7 mouse cellular contexts compared by ENCODE assay signal in genomic region chr10:80265149-80265486, GRCm38 (mm10). TPM values are rescaled to one million over a fixed set of nuclear protein-coding genes. Genes with fewer than 3 reads are reported as not detected.
DNase-seq lines count a peak whose midpoint lies in the region; ATAC-seq lines count a peak whose summit lies in the region.

No protein-coding gene starts in this region.

- H3K4me3 ChIP-seq in lung, embryonic 16.5 days (ENCODE audit: low read length): peak overlapping the region; percentile 80
- H3K4me3 ChIP-seq in forebrain, embryonic 11.5 days (ENCODE audit: low read depth, low read length): peak overlapping the region; percentile 92
- peak overlapping the region; percentile 94 for H3K4me3 ChIP-seq in limb, embryonic 13.5 days
- H3K4me3 ChIP-seq in stomach, embryonic 14.5 days (ENCODE audit: low read depth, low read length): peak overlapping the region; percentile 80

- peaks cover 4% of the 10 kb centered on the region; the same call in 1 of the 2 replicates for H3K36me3 ChIP-seq in lung, embryonic 16.5 days (ENCODE audit: control insufficient read depth, insufficient read depth, low read length)
- no peaks in the 10 kb centered on the region for H3K36me3 ChIP-seq in forebrain, embryonic 11.5 days (ENCODE audit: control insufficient read depth, insufficient read depth, low read length)
- peaks cover 22% of the 10 kb centered on the region for H3K36me3 ChIP-seq in limb, embryonic 13.5 days
- H3K36me3 ChIP-seq in stomach, embryonic 14.5 days (ENCODE audit: control insufficient read depth, insufficient read depth, low read length): peaks cover 11% of the 10 kb centered on the region; the same call in 1 of the 2 replicates

- 1% methylated on average over 18 of the region's 18 CpGs for WGBS in lung, embryonic 16.5 days
- WGBS in forebrain, embryonic 11.5 days: 1% methylated on average over 18 of the region's 18 CpGs
- WGBS in limb, embryonic 13.5 days: under 1% methylated on average over 18 of the region's 18 CpGs
- 2% methylated on average over 18 of the region's 18 CpGs for WGBS in stomach, embryonic 14.5 days

- peak overlapping the region; percentile 82 for H3K27ac ChIP-seq in lung, embryonic 16.5 days (ENCODE audit: low read length)
- H3K27ac ChIP-seq in forebrain, embryonic 11.5 days (ENCODE audit: low read depth, low read length): peak overlapping the region; percentile 51; the same call in 1 of the 2 replicates
- H3K27ac ChIP-seq in limb, embryonic 13.5 days: peak overlapping the region; percentile 67; the same call in 1 of the 2 replicates
- peak overlapping the region; percentile 63 for H3K27ac ChIP-seq in stomach, embryonic 14.5 days (ENCODE audit: low read length)

- H3K4me1 ChIP-seq in lung, embryonic 16.5 days (replicated peaks; ENCODE audit: control insufficient read depth, insufficient read depth, low read length): peaks cover 36% of the 10 kb centered on the region
- peaks cover 35% of the 10 kb centered on the region for H3K4me1 ChIP-seq in forebrain, embryonic 11.5 days (replicated peaks; ENCODE audit: control insufficient read depth, insufficient read depth, low read length)
- H3K4me1 ChIP-seq in limb, embryonic 13.5 days: peaks cover 60% of the 10 kb centered on the region
- H3K4me1 ChIP-seq in stomach, embryonic 14.5 days (ENCODE audit: control insufficient read depth, insufficient read depth, low read length): peaks cover 28% of the 10 kb centered on the region

- no peak for ATAC-seq in lung, embryonic 16.5 days (ENCODE audit: low read depth)
- no peak for ATAC-seq in forebrain, embryonic 11.5 days (replicated peaks; ENCODE audit: low FRiP score)
- no peak for ATAC-seq in limb, embryonic 13.5 days (ENCODE audit: low FRiP score, low read depth)
- ATAC-seq in stomach, embryonic 14.5 days (ENCODE audit: insufficient number of reproducible peaks, insufficient read depth, low FRiP score, low read depth): no peak
- no peak for ATAC-seq in megakaryocyte progenitor cell, adult 5-6 weeks (replicated peaks; ENCODE audit: poor library complexity)

- peak overlapping the region; percentile 100 for H3K9ac ChIP-seq in lung, embryonic 16.5 days (ENCODE audit: low read length)
- peak overlapping the region; percentile 95 for H3K9ac ChIP-seq in forebrain, embryonic 11.5 days (ENCODE audit: low read length)
- peak overlapping the region; percentile 98 for H3K9ac ChIP-seq in limb, embryonic 13.5 days
- peak overlapping the region; percentile 91 for H3K9ac ChIP-seq in stomach, embryonic 14.5 days (replicated peaks; ENCODE audit: low read depth, low read length)

- DNase-seq in lung, postnatal 4 days: no peak
- DNase-seq in forebrain, embryonic 11.5 days (ENCODE audit: low spot score): no peak
- DNase-seq in thymus, postnatal 36 days: no peak

- H3K4me2 ChIP-seq in lung, embryonic 16.5 days (ENCODE audit: low read depth, low read length): peak overlapping the region; percentile 69
- H3K4me2 ChIP-seq in forebrain, embryonic 11.5 days (ENCODE audit: low read depth, low read length, severe bottlenecking): peak overlapping the region; percentile 67
- H3K4me2 ChIP-seq in limb, embryonic 13.5 days (replicated peaks): peak overlapping the region; percentile 87
- H3K4me2 ChIP-seq in stomach, embryonic 14.5 days (replicated peaks; ENCODE audit: low read depth, low read length): peak overlapping the region; percentile 81

- no peaks in the 10 kb centered on the region for H3K27me3 ChIP-seq in lung, embryonic 16.5 days (ENCODE audit: control insufficient read depth, insufficient read depth, low read depth, low read length)
- H3K27me3 ChIP-seq in forebrain, embryonic 11.5 days (ENCODE audit: control insufficient read depth, insufficient read depth, low read length): no peaks in the 10 kb centered on the region
- no peaks in the 10 kb centered on the region for H3K27me3 ChIP-seq in limb, embryonic 13.5 days
- no peaks in the 10 kb centered on the region for H3K27me3 ChIP-seq in stomach, embryonic 14.5 days (ENCODE audit: control insufficient read depth, insufficient read depth, low read length)

- H3K9me3 ChIP-seq in lung, embryonic 16.5 days (ENCODE audit: control insufficient read depth, low read length): no peaks in the 10 kb centered on the region
- H3K9me3 ChIP-seq in forebrain, embryonic 11.5 days (ENCODE audit: control insufficient read depth, low read length): no peaks in the 10 kb centered on the region
- H3K9me3 ChIP-seq in limb, embryonic 13.5 days: no peaks in the 10 kb centered on the region
- no peaks in the 10 kb centered on the region for H3K9me3 ChIP-seq in stomach, embryonic 14.5 days (ENCODE audit: control insufficient read depth, low read depth, low read length)

RNA-seq across cellular contexts. Expression of gene Dazap1, which starts 3.8 kb away (rescaled TPM):
- 45.4 and 50.6 TPM in 2 replicates for polyA plus RNA-seq in lung, embryonic 16.5 days (2015; fragmentation: Nextera tagmentation; extraction: Ambion mirVana)
- 53.2 and 55.4 TPM in 2 replicates for polyA plus RNA-seq in forebrain, embryonic 11.5 days (2014; fragmentation: Nextera tagmentation; extraction: Ambion mirVana)
- 64.9 and 67.9 TPM in 2 replicates for polyA plus RNA-seq in limb, embryonic 13.5 days (2015; fragmentation: Nextera tagmentation; extraction: Ambion mirVana)
- polyA plus RNA-seq in stomach, embryonic 14.5 days (2014; fragmentation: Nextera tagmentation; extraction: Ambion mirVana): 48.6 and 51.3 TPM in 2 replicates
- total RNA-seq in megakaryocyte progenitor cell, adult 5-6 weeks (2015): 55.4 and 61.6 TPM in 2 replicates
- 231 and 302 TPM in 2 replicates for total RNA-seq in megakaryocyte progenitor cell, adult 5-6 weeks (2017)

RNA-seq across cellular contexts. Expression of gene Gamt, which starts 4.3 kb away (rescaled TPM):
- 27.5 and 32.8 TPM in 2 replicates for polyA plus RNA-seq in lung, embryonic 16.5 days (2015; fragmentation: Nextera tagmentation; extraction: Ambion mirVana)
- polyA plus RNA-seq in forebrain, embryonic 11.5 days (2014; fragmentation: Nextera tagmentation; extraction: Ambion mirVana): 20.4 and 24.1 TPM in 2 replicates
- 57.1 and 58.4 TPM in 2 replicates for polyA plus RNA-seq in limb, embryonic 13.5 days (2015; fragmentation: Nextera tagmentation; extraction: Ambion mirVana)
- 32.1 and 49.3 TPM in 2 replicates for polyA plus RNA-seq in stomach, embryonic 14.5 days (2014; fragmentation: Nextera tagmentation; extraction: Ambion mirVana)
- total RNA-seq in megakaryocyte progenitor cell, adult 5-6 weeks (2015): 3.2 and 3.7 TPM in 2 replicates
- total RNA-seq in megakaryocyte progenitor cell, adult 5-6 weeks (2017): 2.5 and 7.4 TPM in 2 replicates

RNA-seq across cellular contexts. Expression of gene Ndufs7, which starts 16.2 kb away (rescaled TPM):
- polyA plus RNA-seq in lung, embryonic 16.5 days (2015; fragmentation: Nextera tagmentation; extraction: Ambion mirVana): 313 and 320 TPM in 2 replicates
- polyA plus RNA-seq in forebrain, embryonic 11.5 days (2014; fragmentation: Nextera tagmentation; extraction: Ambion mirVana): 219 and 265 TPM in 2 replicates
- 298 and 306 TPM in 2 replicates for polyA plus RNA-seq in limb, embryonic 13.5 days (2015; fragmentation: Nextera tagmentation; extraction: Ambion mirVana)
- 337 and 355 TPM in 2 replicates for polyA plus RNA-seq in stomach, embryonic 14.5 days (2014; fragmentation: Nextera tagmentation; extraction: Ambion mirVana)
- total RNA-seq in megakaryocyte progenitor cell, adult 5-6 weeks (2015): 138 and 162 TPM in 2 replicates
- total RNA-seq in megakaryocyte progenitor cell, adult 5-6 weeks (2017): 106 and 135 TPM in 2 replicates

RNA-seq across cellular contexts. Expression of gene Rps15, which starts 27.1 kb away (rescaled TPM):
- 915 and 939 TPM in 2 replicates for polyA plus RNA-seq in lung, embryonic 16.5 days (2015; fragmentation: Nextera tagmentation; extraction: Ambion mirVana)
- polyA plus RNA-seq in forebrain, embryonic 11.5 days (2014; fragmentation: Nextera tagmentation; extraction: Ambion mirVana): 858 and 895 TPM in 2 replicates
- polyA plus RNA-seq in limb, embryonic 13.5 days (2015; fragmentation: Nextera tagmentation; extraction: Ambion mirVana): 908 and 936 TPM in 2 replicates
- polyA plus RNA-seq in stomach, embryonic 14.5 days (2014; fragmentation: Nextera tagmentation; extraction: Ambion mirVana): 1,120 and 1,227 TPM in 2 replicates
- total RNA-seq in megakaryocyte progenitor cell, adult 5-6 weeks (2015): 2,196 and 2,314 TPM in 2 replicates
- total RNA-seq in megakaryocyte progenitor cell, adult 5-6 weeks (2017): 2,623 and 2,987 TPM in 2 replicates

RNA-seq across cellular contexts. Expression of gene Apc2, which starts 30.7 kb away (rescaled TPM):
- 0.67 and 0.88 TPM in 2 replicates for polyA plus RNA-seq in lung, embryonic 16.5 days (2015; fragmentation: Nextera tagmentation; extraction: Ambion mirVana)
- 75.5 and 77.7 TPM in 2 replicates for polyA plus RNA-seq in forebrain, embryonic 11.5 days (2014; fragmentation: Nextera tagmentation; extraction: Ambion mirVana)
- polyA plus RNA-seq in limb, embryonic 13.5 days (2015; fragmentation: Nextera tagmentation; extraction: Ambion mirVana): 3.3 and 3.8 TPM in 2 replicates
- polyA plus RNA-seq in stomach, embryonic 14.5 days (2014; fragmentation: Nextera tagmentation; extraction: Ambion mirVana): 8.1 and 8.7 TPM in 2 replicates
- not detected in 2 replicates for total RNA-seq in megakaryocyte progenitor cell, adult 5-6 weeks (2015)
- total RNA-seq in megakaryocyte progenitor cell, adult 5-6 weeks (2017): 0.03 TPM in 1 of 2 replicates, not detected in the other
